Mouse (Mus musculus): ENCODE results near the gene Cyp11a1. TPM values are rescaled to one million over a fixed set of nuclear protein-coding genes. Genes with fewer than 3 reads are reported as not detected.
A peak's percentile ranks its signal among the peaks of the same experiment; 100 is the strongest.

The Cyp11a1 gene
- polyA plus RNA-seq, 1 experiment from 2014 or later: 0.38 TPM

GRCm38 (mm10) chr9:57997511-57998031 is 8.6 kb upstream of the Cyp11a1 start:
- ATAC-seq: no peak

GRCm38 (mm10) chr9:57998032-57998659 is 8.1 kb upstream of the Cyp11a1 start:
- Histone ChIP-seq H3K36me3 (no peaks in the 10 kb centered on the region), H3K27me3 (peaks cover 39% of the 10 kb centered on the region), H3K27ac (no peak overlapping the region), H3K4me3 (replicated peaks) (peak overlapping the region; percentile 35), H3K4me2 (replicated peaks) (peak overlapping the region; percentile 63), H3K9me3 (no peaks in the 10 kb centered on the region), H3K9ac (replicated peaks) (0 out of 2 replicates have a peak overlapping the region, but pooled peaks have one; percentile 36), H3K4me1 (replicated peaks) (peaks cover 11% of the 10 kb centered on the region)
- WGBS: 2% methylated on average over 20 of the region's 20 CpGs
- peak; percentile 96 for ATAC-seq

More at GRCm38 (mm10) chr9:57997511-57998031, 8.6 kb upstream of the Cyp11a1 start:
- Histone ChIP-seq H3K9me3 (no peaks in the 10 kb centered on the region), H3K36me3 (no peaks in the 10 kb centered on the region), H3K4me1 (replicated peaks) (peaks cover 15% of the 10 kb centered on the region), H3K4me2 (replicated peaks) (peak overlapping the region; percentile 63), H3K27ac (no peak overlapping the region), H3K27me3 (peaks cover 39% of the 10 kb centered on the region), H3K9ac (replicated peaks) (0 out of 2 replicates have a peak overlapping the region, but pooled peaks have one; percentile 36), H3K4me3 (replicated peaks) (peak overlapping the region; percentile 35)
- WGBS: 17% methylated on average over 13 of the region's 13 CpGs

DNA sequence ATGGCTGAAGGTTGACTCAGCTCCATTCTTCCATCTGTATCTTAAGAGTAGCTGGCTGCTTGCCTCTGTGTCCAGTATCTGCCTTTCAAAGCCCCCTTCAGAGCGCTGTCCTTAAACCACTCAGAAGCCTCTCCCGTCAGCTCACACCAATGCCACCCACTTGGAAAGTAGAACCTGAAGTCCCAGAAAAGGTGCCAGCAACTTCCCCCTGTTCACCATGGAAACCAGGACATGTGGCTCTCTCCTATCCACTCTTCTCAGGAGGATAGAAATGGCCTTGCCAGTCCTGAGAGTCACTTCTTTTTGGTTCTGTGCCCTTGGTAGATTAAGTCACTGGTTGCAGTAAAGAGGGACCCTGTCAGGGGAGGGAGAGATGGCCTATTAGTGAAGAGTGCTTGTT is 7.5 kb upstream of the Cyp11a1 start:
- H3K4me3 ChIP-seq (replicated peaks): no peak overlapping the region

DNA sequence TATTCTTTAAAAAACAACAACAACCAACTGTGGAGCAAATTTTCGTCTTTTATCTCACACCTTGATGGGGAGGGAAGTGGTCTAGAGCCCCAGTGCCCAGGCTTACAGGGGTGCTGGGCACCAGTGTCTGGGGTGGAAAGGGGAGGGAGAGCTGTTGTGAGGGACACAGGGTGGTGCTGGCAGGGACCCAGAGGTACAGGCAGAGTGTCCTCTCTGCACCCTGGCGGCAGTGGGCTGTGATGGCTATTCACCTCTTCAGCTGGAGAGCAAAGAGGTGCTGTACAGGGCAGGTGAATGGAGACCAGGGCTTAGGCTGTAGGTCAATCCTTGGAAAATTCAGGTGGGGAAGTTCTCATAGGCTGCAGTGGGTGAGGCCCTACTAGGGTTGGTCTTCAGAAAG is 6.5 kb upstream of the Cyp11a1 start:
- ATAC-seq: no peak
- Histone ChIP-seq H3K27me3 (peaks cover 39% of the 10 kb centered on the region), H3K9ac (replicated peaks) (no peak overlapping the region), H3K9me3 (no peaks in the 10 kb centered on the region), H3K4me1 (replicated peaks) (peaks cover 9% of the 10 kb centered on the region), H3K27ac (no peak overlapping the region), H3K4me2 (replicated peaks) (no peak overlapping the region), H3K36me3 (no peaks in the 10 kb centered on the region), H3K4me3 (replicated peaks) (no peak overlapping the region)
- 47% methylated on average over 2 of the region's 2 CpGs for WGBS

More for the DNA sequence above, 7.5 kb upstream of the Cyp11a1 start:
- 45% methylated on average over 2 of the region's 2 CpGs for WGBS
- Histone ChIP-seq H3K4me1 (replicated peaks) (peaks cover 9% of the 10 kb centered on the region), H3K9ac (replicated peaks) (no peak overlapping the region), H3K27me3 (peaks cover 39% of the 10 kb centered on the region), H3K4me2 (replicated peaks) (no peak overlapping the region), H3K36me3 (no peaks in the 10 kb centered on the region), H3K9me3 (no peaks in the 10 kb centered on the region), H3K27ac (no peak overlapping the region)
- no peak for ATAC-seq

- no peak overlapping the region for H3K9ac ChIP-seq (replicated peaks)
- 37% methylated on average over 2 of the region's 2 CpGs for WGBS
- ATAC-seq: no peak
Observed at GRCm38 (mm10) chr9:58003272-58003671, 2.9 kb upstream of the Cyp11a1 start.

GRCm38 (mm10) chr9:58008336-58009014 is 2.3 kb downstream of the Cyp11a1 start:
- peak overlapping the region; percentile 11; the same call in 1 of the 2 replicates for H3K4me3 ChIP-seq (replicated peaks)
- no peaks in the 10 kb centered on the region for H3K27me3 ChIP-seq
- H3K9ac ChIP-seq (replicated peaks): peak overlapping the region; percentile 25; the same call in 1 of the 2 replicates
- H3K4me1 ChIP-seq (replicated peaks): peaks cover 16% of the 10 kb centered on the region
- H3K36me3 ChIP-seq: no peaks in the 10 kb centered on the region
- H3K4me2 ChIP-seq (replicated peaks): peak overlapping the region; percentile 45
- H3K9me3 ChIP-seq: no peaks in the 10 kb centered on the region
- WGBS: 41% methylated on average over 12 of the region's 12 CpGs
- peak overlapping the region; percentile 87 for H3K27ac ChIP-seq
- peak; percentile 81 for ATAC-seq

More at GRCm38 (mm10) chr9:58003272-58003671, 2.9 kb upstream of the Cyp11a1 start:
- Histone ChIP-seq H3K27ac (no peak overlapping the region), H3K9me3 (no peaks in the 10 kb centered on the region), H3K36me3 (no peaks in the 10 kb centered on the region), H3K4me1 (replicated peaks) (peaks cover 3% of the 10 kb centered on the region), H3K4me3 (replicated peaks) (no peak overlapping the region), H3K27me3 (peaks cover 26% of the 10 kb centered on the region), H3K4me2 (replicated peaks) (no peak overlapping the region)

DNA sequence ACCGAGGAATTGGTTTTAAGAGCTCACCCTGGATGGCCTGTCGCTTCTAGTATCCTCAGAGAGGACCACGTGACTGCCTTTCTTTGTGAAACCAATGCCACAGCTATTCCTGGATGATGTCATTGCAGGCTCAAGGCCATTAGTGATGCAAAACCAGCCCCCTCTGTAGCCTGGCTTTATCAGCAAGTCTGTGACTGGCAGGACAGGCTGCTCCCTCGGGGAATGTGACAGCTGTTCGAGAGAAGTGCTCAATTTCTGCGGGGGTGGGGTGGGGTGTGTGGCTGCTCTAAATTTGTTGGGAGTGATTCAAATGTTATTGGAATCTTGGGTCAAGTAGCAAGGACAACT is 2.8 kb downstream of the Cyp11a1 start:
- H3K9me3 ChIP-seq: no peaks in the 10 kb centered on the region
- under 1% methylated on average over 6 of the region's 6 CpGs for WGBS
- peaks cover 16% of the 10 kb centered on the region for H3K4me1 ChIP-seq (replicated peaks)
- ATAC-seq: peak; percentile 97
- no peaks in the 10 kb centered on the region for H3K27me3 ChIP-seq
- H3K9ac ChIP-seq (replicated peaks): peak overlapping the region; percentile 25; the same call in 1 of the 2 replicates
- peak overlapping the region; percentile 87 for H3K27ac ChIP-seq
- H3K36me3 ChIP-seq: no peaks in the 10 kb centered on the region
- H3K4me2 ChIP-seq (replicated peaks): peak overlapping the region; percentile 45
- peak overlapping the region; percentile 11; the same call in 1 of the 2 replicates for H3K4me3 ChIP-seq (replicated peaks)

DNA sequence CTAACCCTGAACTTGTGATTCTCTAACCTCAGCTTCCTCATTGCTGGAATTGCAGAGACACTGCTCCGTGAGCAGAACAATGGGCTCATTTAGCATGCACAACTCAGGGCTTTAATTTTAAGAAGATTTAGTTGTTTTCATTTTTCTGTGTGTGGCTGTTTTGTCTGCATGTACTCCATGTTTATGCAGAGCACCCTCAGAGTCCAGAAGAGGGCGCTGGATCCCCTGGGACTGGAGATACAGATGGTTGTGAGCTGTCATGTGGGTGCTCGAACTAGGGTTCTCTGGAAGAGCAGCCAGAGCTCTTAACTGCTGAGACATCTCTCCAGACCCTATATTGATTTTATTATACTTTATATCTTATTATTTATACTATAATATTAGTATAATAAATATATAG is 3.4 kb downstream of the Cyp11a1 start:
- H3K4me1 ChIP-seq (replicated peaks): peaks cover 16% of the 10 kb centered on the region
- peak overlapping the region; percentile 87 for H3K27ac ChIP-seq
- ATAC-seq: 0 out of 2 replicates have a peak, but pooled peaks have one; percentile 15
- 45% methylated on average over 3 of the region's 3 CpGs for WGBS
- peak overlapping the region; percentile 45 for H3K4me2 ChIP-seq (replicated peaks)
- H3K36me3 ChIP-seq: no peaks in the 10 kb centered on the region
- H3K9ac ChIP-seq (replicated peaks): no peak overlapping the region
- no peaks in the 10 kb centered on the region for H3K27me3 ChIP-seq
- no peaks in the 10 kb centered on the region for H3K9me3 ChIP-seq
- H3K4me3 ChIP-seq (replicated peaks): no peak overlapping the region

- Histone ChIP-seq H3K27me3 (no peaks in the 10 kb centered on the region), H3K4me2 (replicated peaks) (no peak overlapping the region), H3K4me3 (replicated peaks) (no peak overlapping the region), H3K27ac (no peak overlapping the region), H3K36me3 (no peaks in the 10 kb centered on the region), H3K9ac (replicated peaks) (no peak overlapping the region), H3K4me1 (replicated peaks) (peaks cover 16% of the 10 kb centered on the region), H3K9me3 (no peaks in the 10 kb centered on the region)
- ATAC-seq: no peak
- 55% methylated on average over 7 of the region's 7 CpGs for WGBS
Observed at GRCm38 (mm10) chr9:58011027-58011426, 4.8 kb downstream of the Cyp11a1 start.

DNA sequence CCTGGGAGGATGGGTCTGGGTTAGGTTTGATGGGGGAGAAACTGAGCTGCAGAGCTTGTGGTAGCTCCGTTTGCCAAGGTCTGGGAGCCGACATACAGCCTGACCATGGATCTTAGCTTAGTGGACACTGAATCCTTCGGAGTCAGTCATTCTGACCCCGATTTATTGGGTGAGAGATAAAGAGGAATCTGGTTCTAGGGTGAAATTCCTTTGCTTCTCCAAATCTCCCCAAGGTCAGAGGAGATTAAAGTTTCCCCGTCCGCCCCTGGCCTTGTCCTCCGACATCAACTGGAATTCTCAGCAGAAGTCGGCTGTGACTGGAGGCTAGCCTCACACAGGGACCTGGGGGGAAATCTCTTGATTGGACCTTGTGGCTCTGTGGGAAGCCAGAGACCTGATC is 5.3 kb downstream of the Cyp11a1 start:
- H3K4me3 ChIP-seq (replicated peaks): no peak overlapping the region
- no peak overlapping the region for H3K9ac ChIP-seq (replicated peaks)
- ATAC-seq: no peak
- no peaks in the 10 kb centered on the region for H3K9me3 ChIP-seq
- no peaks in the 10 kb centered on the region for H3K27me3 ChIP-seq
- no peak overlapping the region for H3K4me2 ChIP-seq (replicated peaks)
- H3K27ac ChIP-seq: no peak overlapping the region
- peaks cover 16% of the 10 kb centered on the region for H3K4me1 ChIP-seq (replicated peaks)
- WGBS: 81% methylated on average over 8 of the region's 8 CpGs
- H3K36me3 ChIP-seq: no peaks in the 10 kb centered on the region

DNA sequence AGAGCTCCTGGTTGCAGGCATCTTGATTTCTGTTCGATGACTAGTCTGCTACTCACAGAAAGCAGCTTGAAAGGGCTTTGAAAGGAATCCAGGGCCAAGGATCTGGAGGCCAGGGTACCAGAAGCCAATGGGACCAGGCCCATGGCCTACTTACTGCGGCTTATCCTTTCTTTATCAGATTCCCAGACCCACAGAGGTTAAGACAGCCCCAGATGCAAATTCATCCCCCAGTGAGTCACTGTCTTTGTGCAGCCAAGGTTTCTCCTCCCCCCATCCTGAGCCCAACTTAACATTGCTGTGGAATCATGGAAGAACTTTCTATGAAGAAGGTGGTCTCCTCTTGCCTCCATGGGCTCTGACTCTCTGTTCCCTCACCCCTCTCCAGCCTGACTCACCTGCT is 6.3 kb downstream of the Cyp11a1 start:
- H3K27me3 ChIP-seq: no peaks in the 10 kb centered on the region
- no peak for ATAC-seq
- no peak overlapping the region for H3K4me3 ChIP-seq (replicated peaks)
- H3K36me3 ChIP-seq: no peaks in the 10 kb centered on the region
- 78% methylated on average over 2 of the region's 2 CpGs for WGBS
- H3K4me2 ChIP-seq (replicated peaks): no peak overlapping the region
- H3K9ac ChIP-seq (replicated peaks): no peak overlapping the region
- no peak overlapping the region for H3K27ac ChIP-seq
- no peaks in the 10 kb centered on the region for H3K9me3 ChIP-seq
- peaks cover 16% of the 10 kb centered on the region for H3K4me1 ChIP-seq (replicated peaks)

DNA sequence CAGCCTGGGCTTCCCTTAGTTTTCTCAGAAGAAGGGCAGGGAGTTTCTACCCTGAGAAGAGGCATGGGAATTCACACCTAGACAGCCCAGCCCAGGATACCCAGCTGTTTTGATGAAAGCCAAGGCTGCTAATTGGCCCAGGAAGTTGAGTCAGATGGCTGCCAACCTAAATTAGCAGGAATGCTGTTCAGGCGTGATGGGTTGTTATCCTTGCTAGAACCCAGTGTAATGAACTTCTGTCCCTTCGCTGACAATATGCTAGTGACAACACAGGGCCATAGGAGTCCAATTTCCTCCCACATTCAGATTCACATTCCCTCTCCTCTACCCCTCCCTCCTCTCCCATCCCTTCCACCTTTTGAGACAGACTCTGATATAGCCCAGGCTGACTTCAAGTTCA is 6.7 kb downstream of the Cyp11a1 start:
- H3K4me2 ChIP-seq (replicated peaks): no peak overlapping the region
- WGBS: 63% methylated on average over 2 of the region's 2 CpGs
- H3K36me3 ChIP-seq: no peaks in the 10 kb centered on the region
- no peak overlapping the region for H3K4me3 ChIP-seq (replicated peaks)
- no peaks in the 10 kb centered on the region for H3K9me3 ChIP-seq
- no peak overlapping the region for H3K27ac ChIP-seq
- no peak overlapping the region for H3K9ac ChIP-seq (replicated peaks)
- ATAC-seq: no peak
- peaks cover 16% of the 10 kb centered on the region for H3K4me1 ChIP-seq (replicated peaks)
- no peaks in the 10 kb centered on the region for H3K27me3 ChIP-seq
